Mouse (Mus musculus): Measurements from ENCODE around the gene Cplx3.

GRCm38 (mm10) chr9:57589224-57590126 is 16.6 kb downstream of the Cplx3 start, which contains the start of gene Ulk3:
- TF ChIP-seq CTCF (IDR thresholded peaks at IDR 0.05; ENCODE audit: control insufficient read depth, insufficient read depth, low read length) = no peak; the same call in 1 of the 2 replicates
- no peak; the same call in 1 of the 2 replicates for TF ChIP-seq POLR2A (IDR thresholded peaks at IDR 0.05; ENCODE audit: borderline replicate concordance, control insufficient read depth, low read depth, low read length)

Data from bone marrow, adult 2 months (tissue).